Mouse (Mus musculus) limb, embryonic 14.5 days (tissue): ENCODE results near the gene Adora3. TPM values are rescaled to one million over a fixed set of nuclear protein-coding genes. Genes with fewer than 3 reads are reported as not detected.
"Not testable (repeated sequence)": the region's sequence is repeated elsewhere in the genome, so short reads cannot be mapped to it uniquely, and the experiment has no call there.

Experiments used
- ATAC-seq: fragments of 200-750 bp; cut with Nextera tagmentation; 2 replicates; pipeline ENCODE4 v1.8.0; 2017; ENCODE audit warnings: low read depth, moderate number of reproducible peaks, moderate TSS enrichment; ENCODE audit not compliant: low FRiP score
- DNase-seq: peaks from one replicate; pipeline ENCODE4 v3.0.0-alpha.2; 2015; ENCODE audit warnings: low spot score
- H3K27ac ChIP-seq: fragments of 300-500 bp; sonication (generic); replicated peaks from 2 replicates; pipeline ENCODE4 v1.5.1; 2014; ENCODE audit warnings: low read depth, mild to moderate bottlenecking, low read length, moderate library complexity, mixed read lengths
- H3K27me3 ChIP-seq: fragments of 300-500 bp; sonication (generic); 2 replicates; pipeline ENCODE4 v1.6.1; 2014; ENCODE audit warnings: low read length, mixed read lengths; ENCODE audit not compliant: control insufficient read depth, insufficient read depth
- H3K36me3 ChIP-seq: fragments of 300-500 bp; sonication (generic); 2 replicates; pipeline ENCODE4 v1.6.1; 2014; ENCODE audit warnings: mild to moderate bottlenecking, low read length, moderate library complexity, mixed read lengths; ENCODE audit not compliant: control insufficient read depth, insufficient read depth
- H3K4me1 ChIP-seq: fragments of 300-500 bp; sonication (generic); 2 replicates; pipeline ENCODE4 v1.6.1; 2014; ENCODE audit warnings: antibody characterized with exemption, low read length, mixed read lengths; ENCODE audit not compliant: control insufficient read depth, insufficient read depth
- H3K4me2 ChIP-seq: fragments of 300-500 bp; sonication (generic); replicated peaks from 2 replicates; pipeline ENCODE4 v1.6.1; 2014; ENCODE audit warnings: low read depth, mild to moderate bottlenecking, low read length, moderate library complexity; ENCODE audit not compliant: severe bottlenecking
- H3K4me3 ChIP-seq: fragments of 300-500 bp; sonication (generic); replicated peaks from 2 replicates; pipeline ENCODE4 v1.5.1; 2014; ENCODE audit warnings: low read length
- H3K9ac ChIP-seq: fragments of 300-500 bp; sonication (generic); 2 replicates; pipeline ENCODE4 v1.6.1; 2014; ENCODE audit warnings: mild to moderate bottlenecking, low read depth, low read length, moderate library complexity; ENCODE audit not compliant: severe bottlenecking
- H3K9me3 ChIP-seq: fragments of 300-500 bp; sonication (generic); 2 replicates; pipeline ENCODE4 v1.6.1; 2016; ENCODE audit warnings: low read length; ENCODE audit not compliant: control insufficient read depth
- POLR2A ChIP-seq: fragments of 200-500 bp; IDR thresholded peaks from 2 replicates; pipeline ENCODE4 v1.8.0; 2012; ENCODE audit warnings: inconsistent platforms, mild to moderate bottlenecking, moderate library complexity, borderline replicate concordance; ENCODE audit not compliant: insufficient read depth, insufficient read length; ENCODE audit errors: extremely low read depth
- WGBS: fragments of 180-500 bp; shearing (Covaris S2); extraction: QIAGEN DNeasy Blood & Tissue Kit; methylation state at CpG from one replicate; pipeline ENCODE4 v1.1.7; 2014; 5-methylcytosine and 5-hydroxymethylcytosine counted together
- polyA plus RNA-seq, 2 experiments: library from polyadenylated mRNA; depleted of rRNA in 1 of 2; stranded (reverse) in 1 of 2; unstranded in 1 of 2; fragments of >200 nt; fragmentation: Nextera tagmentation in 1 of 2; extraction: Ambion mirVana in 1 of 2; gene quantifications; 2 replicates each; pipeline versions ENCODE4 v1.2.1 to v1.2.3; 2012 to 2014

Gene Adora3
- polyA plus RNA-seq, 2 experiments: 2.1 to 2.8 TPM

GRCm38 (mm10) chr3:105915281-105915680, 44.6 kb downstream of the Adora3 start:
- H3K27me3 ChIP-seq: no peaks in the 10 kb centered on the region
- no peak for TF ChIP-seq POLR2A
- H3K4me3 ChIP-seq: no peak overlapping the region
- ATAC-seq (no peak), DNase-seq (no peak)
- no peak overlapping the region for H3K27ac ChIP-seq
- 0 out of 2 replicates have a peak, but pooled peaks cover 3% of the 10 kb centered on the region for H3K4me1 ChIP-seq
- H3K9me3 ChIP-seq: no peaks in the 10 kb centered on the region
- H3K36me3 ChIP-seq: no peaks in the 10 kb centered on the region
- 27% methylated on average over 1 of the region's 1 CpGs for WGBS
- H3K9ac ChIP-seq: no peak overlapping the region
- H3K4me2 ChIP-seq: no peak overlapping the region

- H3K9me3 ChIP-seq, H3K27ac ChIP-seq, H3K4me2 ChIP-seq, ATAC-seq, H3K36me3 ChIP-seq, H3K4me1 ChIP-seq, DNase-seq, H3K4me3 ChIP-seq, H3K27me3 ChIP-seq, H3K9ac ChIP-seq: not testable (repeated sequence)
Observed at GRCm38 (mm10) chr3:105916455-105916854, 45.8 kb downstream of the Adora3 start.

GRCm38 (mm10) chr3:105917656-105918354, 47.1 kb downstream of the Adora3 start:
- Histone ChIP-seq H3K4me1 (0 out of 2 replicates have a peak, but pooled peaks cover 3% of the 10 kb centered on the region), H3K9me3 (no peaks in the 10 kb centered on the region), H3K9ac (no peak overlapping the region), H3K36me3 (no peaks in the 10 kb centered on the region), H3K27me3 (no peaks in the 10 kb centered on the region), H3K4me3 (no peak overlapping the region), H3K27ac (no peak overlapping the region), H3K4me2 (no peak overlapping the region)
- TF ChIP-seq POLR2A: no peak
- ATAC-seq (no peak), DNase-seq (no peak)
- WGBS: 55% methylated on average over 10 of the region's 10 CpGs

GRCm38 (mm10) chr3:105918355-105918745, 47.7 kb downstream of the Adora3 start:
- no peak for ATAC-seq
- no peak for DNase-seq
- 72% methylated on average over 3 of the region's 3 CpGs for WGBS

DNA sequence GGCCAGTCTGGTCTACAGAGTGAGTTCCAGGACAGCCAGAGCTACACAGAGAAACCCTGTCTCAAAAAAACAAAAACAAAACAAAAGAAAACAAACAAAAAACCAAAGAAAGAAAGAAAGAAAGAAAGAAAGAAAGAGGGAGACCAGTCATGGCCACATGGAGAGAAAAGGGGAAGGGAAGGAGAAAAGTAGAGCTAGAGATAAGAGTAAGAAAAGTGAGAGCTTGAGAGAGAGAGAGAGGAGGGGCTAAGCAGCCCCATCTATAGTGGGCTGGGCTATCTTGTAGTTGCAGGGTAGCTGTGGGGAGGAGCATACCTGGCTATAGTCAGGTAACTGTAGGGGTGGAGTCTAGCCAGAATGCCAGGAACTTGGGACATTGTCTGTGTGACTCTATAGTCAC, 50.1 kb downstream of the Adora3 start:
- not testable (repeated sequence) for H3K9ac ChIP-seq, ATAC-seq, H3K4me3 ChIP-seq, H3K4me1 ChIP-seq, H3K9me3 ChIP-seq, H3K27me3 ChIP-seq, DNase-seq, H3K36me3 ChIP-seq, H3K27ac ChIP-seq, H3K4me2 ChIP-seq

More at GRCm38 (mm10) chr3:105918355-105918745, 47.7 kb downstream of the Adora3 start:
- no peak for TF ChIP-seq POLR2A
- Histone ChIP-seq H3K9me3 (no peaks in the 10 kb centered on the region), H3K27me3 (no peaks in the 10 kb centered on the region), H3K27ac (no peak overlapping the region), H3K4me2 (no peak overlapping the region), H3K4me1 (0 out of 2 replicates have a peak, but pooled peaks cover 3% of the 10 kb centered on the region), H3K9ac (no peak overlapping the region), H3K4me3 (no peak overlapping the region), H3K36me3 (no peaks in the 10 kb centered on the region)

GRCm38 (mm10) chr3:105921959-105922358, 51.3 kb downstream of the Adora3 start:
- Histone ChIP-seq H3K27me3 (no peaks in the 10 kb centered on the region), H3K9ac (no peak overlapping the region), H3K4me3 (no peak overlapping the region), H3K27ac (no peak overlapping the region), H3K36me3 (no peaks in the 10 kb centered on the region), H3K9me3 (no peaks in the 10 kb centered on the region), H3K4me2 (no peak overlapping the region), H3K4me1 (0 out of 2 replicates have a peak, but pooled peaks cover 3% of the 10 kb centered on the region)
- WGBS: 88% methylated on average over 2 of the region's 2 CpGs
- DNase-seq: no peak
- ATAC-seq: no peak
- no peak for TF ChIP-seq POLR2A
